30 mouse cellular contexts compared by ENCODE assay signal in the genomic region with DNA sequence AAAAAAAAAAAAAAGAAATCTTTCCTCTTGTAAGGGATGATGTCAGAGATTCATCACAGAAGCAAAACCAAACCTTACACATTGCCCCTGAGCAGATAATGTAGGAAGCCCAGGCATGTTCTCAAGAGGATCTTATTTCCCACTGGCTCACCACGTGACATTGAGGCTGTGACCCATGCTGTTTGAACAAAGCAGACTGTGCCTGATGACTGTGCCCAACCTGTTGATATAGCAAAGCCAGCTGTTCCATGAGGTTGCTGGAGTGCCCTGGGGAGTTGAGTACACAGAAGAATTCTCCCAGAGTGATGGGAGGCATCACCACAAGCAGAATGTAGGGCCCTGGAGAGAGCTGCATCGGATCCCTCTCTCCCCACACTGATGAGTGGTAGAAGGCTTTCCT. TPM values are rescaled to one million over a fixed set of nuclear protein-coding genes. Genes with fewer than 3 reads are reported as not detected.
A peak's percentile ranks its signal among the peaks of the same experiment; 100 is the strongest.
DNase-seq lines count a peak whose midpoint lies in the region; ATAC-seq and TF ChIP-seq lines count a peak whose summit lies in the region.
"Had no signal": no experiment of that assay in that cellular context is flagged by ENCODE, and none has a peak within 500 bp of the region (broad histone marks: within the 10 kb centered on the region; RNA-seq: fewer than 3 reads in every experiment).

No protein-coding gene starts in this region.

- H3K79me3 ChIP-seq in C2C12 (ENCODE audit: low read depth) = no peaks in the 10 kb centered on the region

- no peak overlapping the region for H3ac ChIP-seq in C2C12 (ENCODE audit: control insufficient read depth, insufficient read length, low read depth)
- no peak overlapping the region for H3ac ChIP-seq in myocyte (ENCODE audit: control insufficient read depth, insufficient read length)

- peak; percentile 64; the same call in 1 of the 2 replicates for ATAC-seq in kidney, embryonic 14.5 days (ENCODE audit: low FRiP score, low TSS enrichment)
- ATAC-seq in kidney, embryonic 15.5 days (replicated peaks; ENCODE audit: low FRiP score) = no peak
- no peak for ATAC-seq in midbrain, embryonic 16.5 days
- ATAC-seq in midbrain, embryonic 11.5 days (ENCODE audit: low FRiP score) = no peak
- ATAC-seq: activated CD4-positive, CD25-positive, alpha-beta regulatory T cell, adult 4 months; CD4-positive, CD25-positive, alpha-beta regulatory T cell, adult 4 months; forebrain, embryonic 13.5 days; forebrain, embryonic 16.5 days; hindbrain, postnatal 0 days; inflammation-experienced regulatory T-cells, adult 6 months; intestine, embryonic 16.5 days had no signal

- H3K27ac ChIP-seq in kidney, embryonic 14.5 days (ENCODE audit: low read depth, low read length) = no peak overlapping the region
- H3K27ac ChIP-seq in kidney, embryonic 15.5 days = no peak overlapping the region
- H3K27ac ChIP-seq in midbrain, embryonic 16.5 days (ENCODE audit: low read length) = no peak overlapping the region
- no peak overlapping the region for H3K27ac ChIP-seq in midbrain, embryonic 11.5 days (ENCODE audit: low read depth, low read length)
- H3K27ac ChIP-seq: embryonic facial prominence, embryonic 12.5 days; forebrain, embryonic 10.5 days; forebrain, embryonic 13.5 days; heart, embryonic 15.5 days; hindbrain, embryonic 10.5 days; hindbrain, embryonic 14.5 days; hindbrain, postnatal 0 days had no signal

- 54% methylated on average over 2 of the region's 2 CpGs for WGBS in kidney, embryonic 14.5 days
- 53% methylated on average over 2 of the region's 2 CpGs for WGBS in kidney, embryonic 15.5 days
- WGBS in midbrain, embryonic 16.5 days = 69% methylated on average over 2 of the region's 2 CpGs
- WGBS in midbrain, embryonic 11.5 days = 64% methylated on average over 2 of the region's 2 CpGs

- DNase-seq in midbrain, embryonic 11.5 days (ENCODE audit: low spot score, missing footprints) = no peak
- DNase-seq: adrenal gland, adult 8-10 months; adrenal gland, postnatal 25 days; B cell, adult 2 months; cerebellum, adult 11-12 months; cerebellum, adult 8-10 months; cerebellum, postnatal 36 days; gastrocnemius, postnatal 25 days; heart, adult 18-20 months; heart, postnatal 10 days; heart, postnatal 36 days had no signal

- H3K9me3 ChIP-seq in kidney, embryonic 14.5 days (ENCODE audit: control insufficient read depth, low read length) = no peaks in the 10 kb centered on the region
- H3K9me3 ChIP-seq in kidney, embryonic 15.5 days (replicated peaks) = no peaks in the 10 kb centered on the region
- H3K9me3 ChIP-seq in midbrain, embryonic 16.5 days (replicated peaks; ENCODE audit: control insufficient read depth, low read length, poor library complexity, severe bottlenecking) = no peaks in the 10 kb centered on the region
- no peaks in the 10 kb centered on the region for H3K9me3 ChIP-seq in midbrain, embryonic 11.5 days (ENCODE audit: control insufficient read depth, low read length)
- H3K9me3 ChIP-seq: embryonic facial prominence, embryonic 12.5 days; forebrain, embryonic 10.5 days; forebrain, embryonic 13.5 days; heart, embryonic 12.5 days; heart, embryonic 15.5 days; hindbrain, embryonic 10.5 days had no signal

- no peak overlapping the region for H3K4me2 ChIP-seq in kidney, embryonic 14.5 days (replicated peaks; ENCODE audit: low read depth, low read length)
- H3K4me2 ChIP-seq in kidney, embryonic 15.5 days = no peak overlapping the region
- H3K4me2 ChIP-seq in myocyte (ENCODE audit: low read depth) = peak overlapping the region; percentile 15
- H3K4me2 ChIP-seq in midbrain, embryonic 16.5 days (ENCODE audit: low read length) = no peak overlapping the region
- H3K4me2 ChIP-seq in midbrain, embryonic 11.5 days = no peak overlapping the region
- H3K4me2 ChIP-seq: embryonic facial prominence, embryonic 12.5 days; forebrain, embryonic 13.5 days; heart, embryonic 12.5 days; heart, embryonic 15.5 days; hindbrain, embryonic 14.5 days had no signal

- TF ChIP-seq CTCF in C2C12 (IDR thresholded peaks at IDR 0.05; ENCODE audit: control insufficient read depth, insufficient read depth, insufficient read length) = no peak

- H3K4me3 ChIP-seq in kidney, embryonic 14.5 days (ENCODE audit: low read length) = no peak overlapping the region
- no peak overlapping the region for H3K4me3 ChIP-seq in kidney, embryonic 15.5 days (replicated peaks)
- H3K4me3 ChIP-seq in C2C12 (ENCODE audit: insufficient read depth, poor library complexity, severe bottlenecking) (no peak overlapping the region), myocyte (no peak overlapping the region)
- no peak overlapping the region for H3K4me3 ChIP-seq in midbrain, embryonic 16.5 days (ENCODE audit: low read depth, low read length)
- H3K4me3 ChIP-seq in midbrain, embryonic 11.5 days (ENCODE audit: low read depth, low read length) = no peak overlapping the region
- H3K4me3 ChIP-seq: embryonic facial prominence, embryonic 12.5 days; forebrain, embryonic 10.5 days; forebrain, embryonic 13.5 days; heart, embryonic 12.5 days; heart, embryonic 15.5 days; hindbrain, embryonic 10.5 days had no signal

- no peaks in the 10 kb centered on the region for H3K27me3 ChIP-seq in kidney, embryonic 14.5 days (ENCODE audit: control insufficient read depth, insufficient read depth, low read length)
- peaks cover 4% of the 10 kb centered on the region; the same call in 1 of the 2 replicates for H3K27me3 ChIP-seq in kidney, embryonic 15.5 days
- no peaks in the 10 kb centered on the region for H3K27me3 ChIP-seq in C2C12 (ENCODE audit: control insufficient read depth, insufficient read depth, insufficient read length)
- H3K27me3 ChIP-seq in myocyte (ENCODE audit: control insufficient read depth, insufficient read depth, insufficient read length) = no peaks in the 10 kb centered on the region
- H3K27me3 ChIP-seq in midbrain, embryonic 16.5 days (ENCODE audit: control insufficient read depth, insufficient read depth, low read depth, low read length) = no peaks in the 10 kb centered on the region
- no peaks in the 10 kb centered on the region for H3K27me3 ChIP-seq in midbrain, embryonic 11.5 days (ENCODE audit: control insufficient read depth, insufficient read depth, low read length)
- H3K27me3 ChIP-seq: embryonic facial prominence, embryonic 12.5 days; forebrain, embryonic 13.5 days; heart, embryonic 12.5 days; heart, embryonic 15.5 days had no signal

- H3K4me1 ChIP-seq in kidney, embryonic 14.5 days (ENCODE audit: control insufficient read depth, insufficient read depth, low read length) = no peaks in the 10 kb centered on the region
- peaks cover 3% of the 10 kb centered on the region; the same call in 1 of the 2 replicates for H3K4me1 ChIP-seq in kidney, embryonic 15.5 days
- no peaks in the 10 kb centered on the region for H3K4me1 ChIP-seq in midbrain, embryonic 16.5 days (ENCODE audit: control insufficient read depth, insufficient read depth, low read length)
- H3K4me1 ChIP-seq in midbrain, embryonic 11.5 days (ENCODE audit: control insufficient read depth, insufficient read depth, low read length) = no peaks in the 10 kb centered on the region
- H3K4me1 ChIP-seq: embryonic facial prominence, embryonic 12.5 days; forebrain, embryonic 10.5 days; forebrain, embryonic 13.5 days; heart, embryonic 15.5 days; hindbrain, embryonic 10.5 days had no signal

- no peaks in the 10 kb centered on the region for H3K36me3 ChIP-seq in kidney, embryonic 14.5 days (ENCODE audit: control insufficient read depth, insufficient read depth, low read length)
- no peaks in the 10 kb centered on the region for H3K36me3 ChIP-seq in kidney, embryonic 15.5 days
- no peaks in the 10 kb centered on the region for H3K36me3 ChIP-seq in C2C12 (ENCODE audit: control insufficient read depth, insufficient read depth)
- no peaks in the 10 kb centered on the region for H3K36me3 ChIP-seq in myocyte (ENCODE audit: control insufficient read depth, insufficient read depth)
- H3K36me3 ChIP-seq in midbrain, embryonic 16.5 days (ENCODE audit: control insufficient read depth, insufficient read depth, low read length) = no peaks in the 10 kb centered on the region
- no peaks in the 10 kb centered on the region for H3K36me3 ChIP-seq in midbrain, embryonic 11.5 days (ENCODE audit: control insufficient read depth, insufficient read depth, low read length)
- H3K36me3 ChIP-seq: embryonic facial prominence, embryonic 12.5 days; forebrain, embryonic 10.5 days; heart, embryonic 12.5 days; heart, embryonic 15.5 days; hindbrain, embryonic 10.5 days had no signal

- TF ChIP-seq POLR2A in myocyte (IDR thresholded peaks at IDR 0.05; ENCODE audit: insufficient read length, low read depth) = no peak

- H3K79me2 ChIP-seq in C2C12 (ENCODE audit: control insufficient read depth, insufficient read depth) = no peaks in the 10 kb centered on the region
- H3K79me2 ChIP-seq in myocyte (ENCODE audit: control insufficient read depth, insufficient read depth) = no peaks in the 10 kb centered on the region

- no peak overlapping the region for H3K9ac ChIP-seq in kidney, embryonic 14.5 days (ENCODE audit: low read depth, low read length)
- no peak overlapping the region for H3K9ac ChIP-seq in kidney, embryonic 15.5 days
- H3K9ac ChIP-seq in midbrain, embryonic 16.5 days (ENCODE audit: low read depth, low read length) = no peak overlapping the region
- H3K9ac ChIP-seq in midbrain, embryonic 11.5 days (ENCODE audit: low read length) = no peak overlapping the region
- H3K9ac ChIP-seq: embryonic facial prominence, embryonic 12.5 days; forebrain, embryonic 13.5 days; heart, embryonic 12.5 days; heart, embryonic 15.5 days; hindbrain, embryonic 14.5 days had no signal

TF ChIP-seq in C2C12, 6 proteins besides CTCF, POLR2A, EP300 and RAD21 (continues in another document):
- no peak for TF ChIP-seq MYOG (IDR thresholded peaks at IDR 0.05; ENCODE audit: control insufficient read depth, extremely low read depth, insufficient read length)

TF ChIP-seq in myocyte, 11 proteins besides CTCF, POLR2A, EP300 and RAD21 (continues in another document):
- peak; percentile 45 to 92 (median 62) for TF ChIP-seq MYOG (IDR thresholded peaks at IDR 0.05; ENCODE audit: control insufficient read depth in 1 of 3, insufficient read depth in 1 of 3, insufficient read length in 2 of 3, low read depth in 2 of 3)

RNA-seq across cellular contexts. Expression of a gene that starts 13.4 kb away (rescaled TPM):
- 0.27 TPM in 1 of 2 replicates, not detected in the other for polyA plus RNA-seq in kidney, embryonic 14.5 days (2014; fragmentation: Nextera tagmentation; extraction: Ambion mirVana)
- polyA plus RNA-seq in kidney, embryonic 15.5 days (2015; fragmentation: Nextera tagmentation; extraction: Ambion mirVana) = 0.19 TPM in 1 of 2 replicates, not detected in the other
- 0.13 TPM for polyA plus RNA-seq in C2C12 (2012; fragmentation: generic; extraction: Trizol)
- polyA plus RNA-seq in myocyte (2012; fragmentation: generic; extraction: Trizol) = 0.08 TPM
- not detected in 2 replicates for polyA plus RNA-seq in midbrain, embryonic 16.5 days (2015; fragmentation: Nextera tagmentation; extraction: Ambion mirVana)
- 0.16 and 0.34 TPM in 2 replicates for polyA plus RNA-seq in midbrain, embryonic 11.5 days (2014; fragmentation: Nextera tagmentation; extraction: Ambion mirVana)
- polyA plus RNA-seq: activated CD4-positive, CD25-positive, alpha-beta regulatory T cell, adult 4 months; brain, embryonic 14.5 days; CD4-positive, CD25-positive, alpha-beta regulatory T cell, adult 4 months; embryonic facial prominence, embryonic 12.5 days; forebrain, embryonic 10.5 days; forebrain, embryonic 13.5 days; forebrain, embryonic 16.5 days; hindbrain, embryonic 14.5 days; hindbrain, postnatal 0 days; inflammation-experienced regulatory T-cells, adult 6 months had no signal

RNA-seq across cellular contexts. Expression of a gene that starts 40.3 kb away (rescaled TPM):
- 38.2 and 40.7 TPM in 2 replicates for polyA plus RNA-seq in kidney, embryonic 14.5 days (2014; fragmentation: Nextera tagmentation; extraction: Ambion mirVana)
- 39.8 and 41.6 TPM in 2 replicates for polyA plus RNA-seq in kidney, embryonic 15.5 days (2015; fragmentation: Nextera tagmentation; extraction: Ambion mirVana)
- polyA plus RNA-seq in C2C12 (2012; fragmentation: generic; extraction: Trizol) (2.2 TPM), myocyte (2012; fragmentation: generic; extraction: Trizol) (12.5 TPM)
- polyA plus RNA-seq in midbrain, embryonic 16.5 days (2015; fragmentation: Nextera tagmentation; extraction: Ambion mirVana) = 11.2 and 11.3 TPM in 2 replicates
- 29.2 and 31.2 TPM in 2 replicates for polyA plus RNA-seq in midbrain, embryonic 11.5 days (2014; fragmentation: Nextera tagmentation; extraction: Ambion mirVana)
